Mouse (Mus musculus): ENCODE measurements around the gene Rlbp1. TPM values are rescaled to one million over a fixed set of nuclear protein-coding genes. Genes with fewer than 3 reads are reported as not detected.
A peak's percentile ranks its signal among the peaks of the same experiment; 100 is the strongest.

The Rlbp1 gene
- not detected for total RNA-seq (2021)
- long read RNA-seq, experiment 1: 0 reads
- long read RNA-seq, experiment 2: 0 reads

DNA sequence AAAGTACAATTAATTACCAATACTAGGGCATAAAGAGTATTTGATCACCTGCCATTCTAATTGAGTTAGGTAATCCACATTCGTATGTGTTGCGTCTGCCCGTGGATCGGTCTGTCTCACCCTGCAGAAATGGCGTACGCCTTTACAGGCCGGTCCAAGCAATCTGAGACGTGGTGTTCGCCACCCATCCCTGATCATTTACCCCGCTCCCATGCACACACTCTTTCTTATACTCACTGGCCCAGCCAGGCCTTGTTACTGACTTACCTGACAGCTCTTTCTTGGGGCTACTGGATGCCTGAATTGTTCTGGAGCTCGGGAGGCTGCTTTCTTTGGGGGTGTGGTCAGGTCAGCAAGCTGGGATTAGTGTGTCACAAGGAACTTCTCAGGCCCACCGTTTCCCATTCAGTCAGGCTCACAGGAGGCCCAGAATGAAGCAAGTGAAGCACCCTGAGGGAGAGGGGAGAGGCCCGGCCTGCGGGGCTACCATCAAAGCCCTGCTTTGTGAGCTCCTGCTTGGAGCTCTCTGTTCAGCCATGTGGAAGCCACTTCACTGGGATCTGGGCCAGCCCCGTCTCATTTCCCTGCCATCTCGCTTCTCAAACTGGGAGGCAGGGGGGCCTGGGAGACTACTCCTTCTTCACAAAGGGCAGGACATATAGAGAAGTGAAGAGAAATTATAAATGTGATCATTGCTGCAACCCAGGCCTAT is at the start of gene Rlbp1:
Gene Rlbp1, minus strand, starts transcription at position 627 of the 712 bp plus-strand sequence.
- no peak for DNase-seq

DNA sequence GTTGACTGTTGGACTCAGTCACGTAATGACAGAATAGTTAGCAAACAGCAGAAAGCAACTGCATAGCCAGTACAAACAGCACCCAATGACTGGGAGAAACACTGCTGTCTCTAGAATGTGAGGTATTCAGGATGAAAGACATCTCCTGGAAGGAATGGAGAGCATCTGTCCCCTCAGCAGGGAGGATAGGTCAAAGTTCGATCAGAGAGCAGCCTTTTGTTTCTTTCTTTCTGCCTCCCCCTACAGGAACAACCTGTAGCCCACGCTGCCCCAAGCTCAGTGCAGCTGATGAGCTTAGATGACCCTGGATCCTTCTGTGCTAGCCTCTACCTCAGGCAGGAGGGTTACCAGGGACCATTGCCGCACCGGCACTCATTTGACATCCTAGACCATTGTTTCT is 41.4 kb upstream of the Rlbp1 start:
- DNase-seq: no peak

DNA sequence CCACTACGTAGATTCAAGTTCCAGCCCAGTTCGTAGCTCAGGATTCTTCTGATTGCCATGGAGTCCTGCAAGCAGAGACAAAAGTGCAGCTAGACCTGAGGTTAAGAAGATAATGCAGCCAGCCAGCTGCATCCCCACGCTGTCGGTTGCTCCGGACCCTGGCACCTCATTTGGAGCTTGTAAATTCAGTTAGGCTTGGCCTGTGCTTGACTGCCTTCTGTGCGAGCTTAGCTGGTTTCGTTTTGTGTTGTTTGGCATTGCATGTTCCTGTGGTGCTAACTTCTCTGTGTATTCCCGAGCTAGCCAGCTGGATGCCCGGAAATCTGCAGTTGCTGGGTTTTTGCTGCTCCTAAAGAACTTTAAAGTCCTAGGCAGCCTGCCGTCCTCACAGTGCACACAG is 39.0 kb upstream of the Rlbp1 start:
- no peak for DNase-seq

DNA sequence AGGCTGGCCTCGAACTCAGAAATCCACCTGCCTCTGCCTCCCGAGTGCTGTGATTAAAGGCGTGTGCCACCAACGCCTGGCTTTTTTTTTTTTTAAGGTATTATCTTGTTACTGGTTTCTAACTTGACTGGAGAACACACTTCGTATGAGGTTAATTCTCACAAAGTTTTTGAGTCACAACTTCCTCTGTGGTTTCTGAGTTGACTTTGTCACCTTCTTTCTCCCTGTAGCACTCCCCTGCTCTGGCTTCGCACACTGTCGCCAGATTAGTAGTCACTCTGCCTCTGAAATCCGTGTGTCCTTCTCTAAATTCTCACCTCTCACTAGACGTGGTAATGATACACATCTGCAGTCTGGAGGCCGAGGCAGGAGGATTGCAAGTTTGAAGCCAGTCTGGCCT is 36.0 kb upstream of the Rlbp1 start:
- DNase-seq: no peak

DNA sequence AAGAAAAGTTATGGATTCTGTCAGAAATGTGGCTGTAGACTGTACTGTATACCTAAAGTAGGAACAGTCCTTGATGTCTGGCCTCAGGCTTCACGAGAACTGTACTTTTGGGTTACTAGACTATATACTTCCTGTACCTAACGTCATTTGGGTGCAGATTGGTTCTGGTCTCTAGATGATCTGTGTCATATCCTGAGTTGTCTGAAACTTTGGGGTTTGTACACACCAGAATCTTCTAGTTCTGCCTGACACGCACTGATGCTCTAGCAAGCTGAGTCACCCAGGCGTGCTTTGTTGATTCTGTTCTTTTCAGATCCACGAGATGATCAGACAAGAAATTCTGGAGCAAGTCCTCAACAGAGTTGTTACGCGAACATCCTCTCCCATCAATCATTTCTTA is 33.1 kb upstream of the Rlbp1 start:
- DNase-seq: no peak

DNA sequence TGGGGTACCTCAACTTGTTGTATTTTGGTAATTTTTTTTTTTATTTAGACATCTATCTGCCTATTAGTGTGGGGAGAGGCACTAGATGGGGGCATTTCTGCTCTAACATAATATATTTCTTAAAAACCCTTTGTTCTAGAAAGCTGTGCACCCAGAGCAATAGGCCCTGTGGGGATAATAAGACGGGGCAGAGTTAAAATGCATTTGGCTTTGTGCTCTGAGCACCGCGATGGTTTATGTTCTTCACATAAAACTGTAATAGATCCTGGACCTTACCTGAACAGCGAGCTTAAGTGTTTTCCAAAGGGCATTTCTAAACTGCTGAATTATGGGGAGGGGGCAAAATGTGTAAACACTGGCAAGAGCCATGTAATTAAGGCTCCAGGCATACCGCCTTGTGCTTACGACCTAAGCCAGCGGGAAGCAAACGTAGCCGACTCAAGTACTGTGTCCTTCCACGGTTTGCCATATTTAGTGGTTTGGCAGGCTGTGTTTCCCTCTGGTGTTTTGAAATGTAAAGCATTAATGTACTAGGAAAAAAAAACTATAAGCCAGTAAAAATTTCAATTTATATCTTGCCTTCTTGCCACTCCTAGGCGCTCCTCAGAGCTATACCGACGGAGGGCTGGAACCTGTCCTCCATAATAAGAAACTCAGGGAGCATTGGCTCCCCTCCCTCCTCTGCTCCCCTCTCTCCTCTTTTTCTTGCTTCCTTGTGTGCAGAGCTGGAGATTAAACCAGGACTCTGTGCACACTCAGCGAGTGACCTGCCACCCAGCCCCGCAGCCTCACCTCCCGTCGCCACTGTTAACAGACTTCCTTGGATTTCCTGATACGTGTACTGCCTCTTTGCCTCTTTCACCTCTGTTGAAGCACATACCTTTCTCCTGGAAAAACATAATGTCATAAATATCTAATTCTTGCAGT is 27.9 kb upstream of the Rlbp1 start:
- no peak for DNase-seq

DNA sequence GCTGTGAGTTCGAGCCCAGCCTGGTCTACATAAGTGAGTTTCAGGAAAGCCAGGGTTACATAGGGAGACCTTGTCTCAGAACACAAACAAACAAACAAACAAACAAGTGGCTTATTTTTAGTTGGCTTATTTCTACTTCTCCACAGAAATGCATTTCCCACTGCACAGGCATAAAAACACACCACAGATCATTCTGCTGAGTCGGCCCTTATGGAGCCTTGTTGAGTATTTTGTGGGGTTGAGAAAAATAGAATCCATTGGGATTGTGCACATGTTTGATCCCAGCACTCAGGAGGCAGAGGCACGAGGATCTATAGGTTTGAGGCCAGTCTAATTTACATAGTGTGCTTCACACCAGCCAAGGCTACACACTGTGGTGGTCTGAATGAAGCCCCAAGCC is 13.4 kb upstream of the Rlbp1 start:
- no peak for DNase-seq

DNA sequence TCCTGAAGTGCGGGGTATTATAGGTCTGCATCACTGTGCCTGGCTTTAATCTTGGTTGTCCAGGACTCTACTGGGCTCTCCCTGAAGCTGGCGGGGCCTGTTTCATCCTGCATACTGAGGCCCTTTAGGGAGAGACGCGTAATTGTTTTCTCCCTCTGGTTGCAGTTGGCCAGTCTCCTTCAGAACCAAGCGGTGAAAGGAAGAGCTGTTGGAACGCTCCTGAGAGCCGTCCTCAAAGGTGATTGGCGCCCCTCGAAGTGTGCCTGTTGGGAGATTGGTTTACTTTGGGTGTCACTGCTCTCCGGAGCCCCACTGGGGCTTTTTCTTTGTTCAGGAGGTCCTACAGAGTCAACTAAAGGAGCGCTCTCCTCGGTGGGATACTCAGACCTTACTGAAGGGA is 12.1 kb upstream of the Rlbp1 start:
- DNase-seq: no peak

DNA sequence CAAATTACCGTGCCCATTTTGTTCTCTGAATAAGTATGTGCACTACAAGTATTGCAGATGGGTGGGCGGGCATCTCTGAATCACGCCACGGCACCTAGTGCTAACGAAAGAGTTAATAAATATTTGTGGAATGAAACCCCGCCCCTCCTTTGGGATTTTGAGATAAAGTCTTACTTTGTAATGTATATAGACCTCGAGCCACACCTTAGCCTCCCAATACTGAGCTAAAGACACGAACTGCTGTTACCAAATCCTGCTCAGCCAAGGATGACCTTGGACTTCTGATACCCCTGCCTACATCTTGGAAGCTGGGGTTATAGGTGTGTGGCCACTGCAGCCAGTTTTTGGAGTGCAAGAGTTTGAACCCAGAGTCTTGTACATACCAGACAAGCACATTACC is 11.6 kb upstream of the Rlbp1 start:
- DNase-seq: no peak

DNA sequence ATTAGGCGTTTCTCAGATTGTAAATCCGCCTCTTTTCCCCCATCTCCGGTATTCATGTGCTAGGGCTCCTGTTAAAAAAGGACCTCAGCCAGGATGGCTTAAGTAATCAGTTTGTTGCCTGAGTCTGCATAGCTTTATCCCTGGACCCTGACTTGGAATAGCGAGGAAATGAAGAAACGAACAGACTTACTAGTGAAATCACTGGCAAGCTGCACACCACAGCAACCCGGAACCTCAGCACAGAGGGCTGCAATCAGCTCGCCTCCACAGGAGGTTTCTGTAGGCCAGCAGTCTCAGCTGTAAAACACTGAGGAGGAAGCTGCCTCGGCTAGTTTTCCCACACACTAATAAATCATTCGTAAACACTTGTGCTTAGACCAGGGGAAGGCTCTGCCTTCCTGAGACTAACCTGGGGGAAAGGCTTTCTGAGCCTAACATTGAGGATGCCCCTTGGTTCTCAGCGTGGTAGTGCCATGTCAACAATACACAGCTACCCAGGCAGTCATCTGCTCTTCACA is 10.7 kb upstream of the Rlbp1 start:
- no peak for DNase-seq

DNA sequence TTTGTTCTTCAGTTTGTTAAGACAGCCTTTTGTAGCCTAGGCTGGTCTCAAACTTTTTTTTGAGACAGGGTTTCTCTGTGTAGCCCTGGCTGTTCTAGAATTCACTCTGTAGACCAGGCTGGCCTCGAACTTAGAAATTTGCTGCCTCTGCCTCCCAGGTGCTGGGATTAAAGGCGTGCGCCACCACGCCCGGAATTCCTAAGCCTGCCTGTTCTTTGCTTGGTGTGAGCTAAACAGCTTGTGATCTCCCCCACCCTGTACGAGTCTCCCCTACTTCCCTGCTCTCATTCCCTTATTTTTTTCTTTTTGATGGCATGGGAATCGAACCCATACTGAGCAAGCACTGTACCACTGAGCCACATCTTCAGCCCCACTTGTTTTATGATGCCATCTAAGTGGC is 8.3 kb upstream of the Rlbp1 start:
- DNase-seq: no peak

DNA sequence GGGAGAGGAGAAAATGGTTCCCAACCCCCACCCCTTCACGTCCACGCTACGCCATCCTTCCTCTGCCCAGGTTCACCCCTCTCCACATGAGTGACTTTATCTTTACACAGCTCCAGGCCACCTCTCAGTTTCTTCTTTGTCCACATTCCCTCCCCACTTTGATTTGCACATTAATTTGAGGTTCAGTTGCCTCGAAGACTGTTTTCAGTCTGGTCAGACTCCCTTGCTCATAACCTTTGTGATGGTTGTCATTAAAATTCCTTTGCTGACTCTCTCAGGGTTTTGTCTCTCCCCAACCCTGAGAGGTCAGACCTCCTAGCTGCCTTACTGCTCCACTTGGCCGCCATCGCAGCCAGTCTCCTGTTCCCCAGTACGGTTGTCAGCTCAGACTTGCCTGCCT is 7.8 kb upstream of the Rlbp1 start:
- no peak for DNase-seq

DNA sequence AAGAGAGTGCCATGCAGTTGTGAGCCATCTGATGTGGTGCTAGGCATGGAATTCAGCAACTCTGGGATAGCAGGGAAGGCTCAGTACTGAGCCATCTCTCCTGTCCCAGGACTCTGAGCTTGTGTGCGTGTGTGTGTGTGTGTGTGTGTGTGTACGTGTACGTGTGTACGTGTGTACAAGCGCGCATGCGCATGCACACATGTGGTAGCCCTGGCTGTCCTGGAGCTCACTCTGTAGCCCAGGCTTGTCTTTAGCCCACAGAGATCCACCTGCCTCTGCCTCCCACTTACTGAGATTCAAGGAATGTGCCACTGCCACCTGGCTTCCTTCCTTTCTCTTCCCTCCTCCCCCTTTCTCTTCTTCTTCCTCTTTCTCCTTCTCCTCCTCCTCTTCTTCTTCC is 7.1 kb upstream of the Rlbp1 start:
- no peak for DNase-seq

DNA sequence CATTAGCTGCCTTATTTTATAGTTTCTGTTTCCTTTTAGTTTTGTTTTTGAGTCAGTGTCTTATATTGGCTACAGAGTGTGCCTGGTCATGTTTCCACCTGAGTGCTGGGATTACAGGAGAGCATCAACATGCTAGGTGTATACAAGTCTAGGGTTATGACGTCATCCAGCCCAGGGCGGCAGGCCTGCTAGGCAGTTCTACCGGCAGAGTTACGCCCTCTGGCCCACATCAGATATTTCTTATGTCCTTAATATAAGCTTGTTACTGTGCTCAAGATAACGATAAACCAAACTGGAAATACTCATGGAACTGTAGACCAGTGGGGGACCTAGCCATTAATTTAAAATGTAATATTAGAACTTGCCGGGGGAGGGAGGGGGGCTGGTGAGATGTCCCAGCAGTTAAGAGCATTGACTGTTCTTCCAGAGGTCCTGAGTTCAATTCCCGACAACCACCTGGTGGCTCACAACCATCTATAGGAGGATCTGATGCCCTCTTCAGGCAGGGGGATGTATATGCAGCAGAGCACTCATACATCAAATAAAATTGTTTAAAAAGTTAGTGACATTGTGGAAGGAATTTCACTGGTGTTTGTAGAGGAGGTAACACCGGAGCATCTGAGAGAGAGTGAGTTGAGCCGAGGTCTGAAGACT is 6.1 kb upstream of the Rlbp1 start:
- no peak for DNase-seq

DNA sequence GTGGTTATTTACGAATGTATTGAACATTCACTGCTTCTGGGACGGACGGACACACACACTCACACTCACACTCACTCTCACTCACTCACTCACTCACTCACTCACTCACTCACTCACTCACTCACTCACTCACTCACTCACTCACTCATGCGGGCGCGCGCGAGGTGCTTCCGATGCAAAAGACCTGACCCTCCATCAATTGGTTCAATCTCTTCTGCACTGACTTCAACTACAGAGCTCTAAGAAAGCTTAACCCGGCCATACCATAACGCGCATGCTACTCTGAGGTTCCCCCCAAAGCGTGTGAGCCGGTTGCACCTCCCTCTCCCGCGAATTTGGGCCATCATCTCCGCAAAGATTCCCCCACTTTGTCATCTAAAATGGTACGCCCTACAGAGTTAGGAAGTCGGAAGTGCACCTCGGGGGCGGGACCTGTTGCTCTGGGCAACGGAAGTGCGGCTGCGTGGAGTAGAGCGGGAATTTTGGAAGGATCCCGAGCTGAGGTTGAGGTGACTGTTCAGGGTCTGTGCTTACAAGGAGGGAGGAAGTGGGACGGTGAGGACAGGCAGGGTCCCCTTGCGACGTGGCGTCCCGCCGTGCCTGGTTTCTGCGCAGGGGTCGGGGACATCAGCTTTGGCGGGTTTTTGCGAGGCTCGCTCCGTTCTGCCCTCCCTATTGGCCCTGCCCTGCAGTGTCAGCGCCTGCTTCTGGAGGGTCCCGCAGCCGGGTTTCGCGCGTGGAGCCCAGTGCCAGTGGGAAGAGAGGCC is 5.2 kb upstream of the Rlbp1 start, which contains the start of gene Fanci:
Gene Fanci, plus strand, starts transcription at position 47 of the 767 bp plus-strand sequence.
- DNase-seq: peak; percentile 86

DNA sequence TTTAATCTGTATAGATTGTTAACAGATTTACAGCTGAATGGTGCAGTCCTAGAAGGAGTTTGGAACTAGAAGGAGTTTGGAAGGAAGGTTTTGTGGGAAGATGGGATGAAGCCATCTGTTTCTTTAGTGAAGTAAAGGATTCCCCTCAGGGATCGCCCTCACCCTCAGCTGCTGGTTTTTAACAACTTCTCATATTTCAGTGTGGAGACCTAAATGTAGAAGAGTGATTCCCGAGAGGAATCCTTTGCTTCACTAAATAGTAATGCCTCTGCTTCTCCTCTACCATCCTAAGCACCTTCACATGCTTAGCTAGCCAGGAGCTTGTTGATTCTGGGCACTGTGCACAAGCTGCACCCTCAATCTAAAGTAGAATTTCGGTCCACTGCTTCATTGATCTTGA is 4.6 kb upstream of the Rlbp1 start:
- DNase-seq: no peak

DNA sequence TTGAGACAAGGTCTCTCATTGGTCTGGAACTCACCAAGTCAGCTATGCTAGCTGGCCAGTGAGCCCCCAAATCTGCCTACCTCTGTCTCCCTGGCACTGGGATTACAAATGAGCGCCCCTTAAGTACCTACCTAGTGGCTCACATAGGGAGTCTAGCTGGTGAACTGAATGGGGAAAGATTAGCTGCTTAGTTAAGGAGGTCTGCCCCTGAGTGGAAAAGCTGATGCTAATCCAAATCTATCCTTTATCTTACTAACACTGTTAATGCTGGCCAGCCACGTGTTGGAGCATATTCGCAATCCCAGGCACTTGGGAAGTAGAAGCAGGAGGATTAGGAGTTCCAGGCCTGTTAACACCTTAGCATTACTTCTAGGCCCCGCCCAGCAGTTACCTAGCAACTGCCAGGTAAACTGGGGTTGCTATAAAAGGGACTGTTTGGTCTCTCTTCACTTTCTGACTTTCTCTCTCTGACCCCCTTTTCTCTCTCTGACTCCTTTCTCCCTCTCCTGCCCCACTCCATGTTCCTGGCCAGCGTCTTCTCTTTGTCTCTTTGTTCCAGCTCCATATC is 3.4 kb upstream of the Rlbp1 start:
- no peak for DNase-seq

DNA sequence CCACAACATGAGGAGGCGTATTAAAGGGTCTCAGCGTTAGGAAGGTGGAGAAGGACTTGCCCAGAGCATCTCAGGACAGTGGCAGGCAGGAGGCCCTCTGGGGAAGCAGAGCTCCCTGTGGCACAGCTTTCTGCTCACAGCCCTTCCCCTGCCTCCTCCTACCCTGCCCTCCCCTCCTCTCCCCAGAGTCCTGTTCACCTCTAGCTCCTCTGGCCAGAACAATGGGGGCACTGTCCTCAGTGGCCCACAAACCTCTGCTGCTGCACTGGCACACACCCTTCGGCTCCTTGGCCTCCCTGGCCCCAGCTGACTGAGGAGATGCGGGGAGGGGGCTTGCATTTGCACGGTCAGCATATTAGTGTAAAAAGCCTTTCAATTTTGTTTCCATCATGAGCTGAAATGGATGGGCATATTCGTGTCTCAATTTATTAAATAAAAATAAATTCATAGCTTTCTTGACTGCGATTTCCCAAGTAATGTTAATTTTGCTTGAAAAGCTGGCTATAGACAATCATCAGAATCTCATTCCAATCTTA is 1.9 kb upstream of the Rlbp1 start:
- DNase-seq: no peak

DNA sequence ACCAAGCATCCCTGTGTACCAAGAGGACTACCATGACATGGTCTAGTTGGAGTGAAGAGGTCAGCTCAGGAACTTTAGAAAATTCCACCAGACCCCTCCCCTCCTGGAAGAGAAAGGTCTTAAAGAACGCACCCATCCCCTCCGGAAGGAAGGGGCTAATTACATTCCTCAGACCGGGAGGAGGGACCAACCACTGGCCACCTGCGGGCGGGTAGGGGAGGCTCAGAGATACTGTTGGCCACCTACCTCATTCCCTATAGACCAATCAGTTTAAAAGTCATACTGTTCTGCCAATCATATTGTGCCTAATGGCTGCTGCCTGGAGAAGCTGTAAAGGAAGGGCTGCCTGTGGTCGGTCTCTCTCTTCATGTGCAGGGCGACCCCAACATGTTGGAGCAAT is 1.1 kb upstream of the Rlbp1 start:
- DNase-seq: no peak

DNA sequence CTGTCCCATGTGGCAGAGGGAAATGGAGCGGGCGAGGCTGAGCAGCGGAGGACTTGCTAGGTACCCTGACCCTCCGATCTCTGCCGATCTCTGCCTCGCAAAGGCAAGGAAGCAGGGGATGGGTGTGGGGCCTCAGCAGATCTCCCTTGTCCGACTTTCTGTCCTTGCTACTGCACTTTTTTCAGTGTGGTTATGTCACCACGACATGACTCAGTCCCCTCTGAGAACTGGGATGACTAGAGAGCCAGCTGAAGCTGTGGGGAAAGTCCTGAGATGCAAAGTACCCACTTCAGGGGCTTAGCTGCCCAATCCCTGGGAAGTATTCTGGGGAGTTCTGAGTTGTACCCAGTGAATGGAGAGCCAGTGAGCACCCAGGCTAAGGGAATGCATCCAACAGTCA is 292 bp upstream of the Rlbp1 start:
- no peak for DNase-seq
